Mouse (Mus musculus): ENCODE measurements at regions not wholly inside any gene's neighbourhood (a gene's known extent, or its start where the extent isn't known, plus 50 kb on each side); places are given as distances from the start of the nearest gene placed in this dataset.

DNA sequence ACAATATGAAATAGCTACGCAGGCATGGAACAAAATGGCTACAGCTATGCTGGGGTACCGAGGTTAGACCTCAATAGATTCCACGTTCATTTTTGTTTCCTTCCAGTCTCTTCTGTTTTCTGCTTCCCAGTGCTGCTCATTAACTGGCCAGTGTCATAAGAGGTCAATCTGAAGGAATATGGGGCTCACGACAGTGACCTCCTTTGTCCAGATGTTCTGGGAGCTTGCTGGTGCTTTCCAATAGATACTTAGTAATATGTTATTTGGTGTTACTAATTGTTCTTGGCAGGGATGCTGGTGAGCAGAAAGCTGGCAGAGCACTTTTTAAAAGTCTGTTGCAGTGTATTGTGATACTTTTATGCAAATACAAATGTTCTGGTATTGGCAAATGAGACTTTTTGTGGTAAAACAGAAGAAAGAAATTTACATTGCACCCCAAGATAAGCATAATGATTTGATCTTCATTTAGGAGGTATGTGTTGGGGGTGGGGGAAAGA, 95.8 kb upstream of the Arg1 start:
- Histone ChIP-seq H3K4me1 (replicated peaks) (no peaks in the 10 kb centered on the region), H3K27me3 (no peaks in the 10 kb centered on the region), H3K4me3 (no peak overlapping the region), H3K27ac (no peak overlapping the region; the same call in 1 of the 2 replicates), H3K4me2 (no peak overlapping the region), H3K9me3 (peaks cover 8% of the 10 kb centered on the region; the same call in 1 of the 2 replicates), H3K9ac (no peak overlapping the region), H3K36me3 (no peaks in the 10 kb centered on the region)
- WGBS: 75% methylated on average over 4 of the region's 4 CpGs
- no peak for ATAC-seq (ENCODE audit: low FRiP score)

DNA sequence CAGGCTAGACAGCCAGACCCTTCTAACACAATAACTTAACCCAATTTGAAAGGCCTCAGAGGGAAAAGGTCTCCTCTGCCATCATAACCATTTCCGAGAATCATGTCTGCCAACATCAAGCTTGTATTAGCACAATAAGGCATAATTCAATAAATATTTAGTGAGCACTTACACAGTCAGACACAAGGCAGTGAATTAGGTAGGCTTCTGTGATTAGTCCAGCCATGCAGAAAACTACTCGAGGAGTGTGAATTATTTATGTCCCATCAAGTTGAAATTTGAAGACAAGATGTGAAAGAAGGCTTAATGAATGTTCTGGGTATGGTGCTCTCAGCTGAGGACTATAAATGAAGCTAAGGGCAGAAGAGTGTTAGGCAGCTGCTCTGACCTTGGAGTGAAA, 91.7 kb upstream of the Arg1 start:
- Histone ChIP-seq H3K9me3 (0 out of 2 replicates have a peak, but pooled peaks cover 3% of the 10 kb centered on the region), H3K36me3 (no peaks in the 10 kb centered on the region), H3K27ac (no peak overlapping the region), H3K27me3 (no peaks in the 10 kb centered on the region), H3K4me1 (replicated peaks) (no peaks in the 10 kb centered on the region), H3K4me3 (no peak overlapping the region), H3K4me2 (no peak overlapping the region), H3K9ac (no peak overlapping the region)
- no peak for ATAC-seq (ENCODE audit: low FRiP score)
- 48% methylated on average over 2 of the region's 2 CpGs for WGBS

DNA sequence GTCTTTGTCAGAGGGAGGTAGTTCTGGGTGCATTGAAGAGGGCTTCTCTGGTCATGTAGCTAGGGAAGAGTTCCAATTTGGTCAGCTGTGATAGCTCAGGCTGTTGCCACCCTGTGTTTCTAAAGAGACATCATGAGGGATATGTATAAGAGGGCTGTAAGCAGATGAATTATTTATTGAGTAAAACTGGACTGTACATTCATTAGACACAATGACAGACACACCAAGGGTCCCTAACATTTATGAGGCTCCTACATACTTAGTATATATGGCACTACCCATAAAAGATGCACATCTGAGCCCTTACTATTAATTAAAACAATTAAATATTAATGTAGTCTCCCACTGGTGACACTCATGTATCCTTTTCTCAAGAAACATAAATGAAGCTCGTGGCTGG, 90.6 kb upstream of the Arg1 start:
- H3K36me3 ChIP-seq: no peaks in the 10 kb centered on the region
- no peak for ATAC-seq (ENCODE audit: low FRiP score)
- 0 out of 2 replicates have a peak, but pooled peaks cover 3% of the 10 kb centered on the region for H3K9me3 ChIP-seq
- WGBS: 52% methylated on average over 1 of the region's 1 CpGs
- H3K9ac ChIP-seq: no peak overlapping the region
- H3K27me3 ChIP-seq: no peaks in the 10 kb centered on the region
- H3K27ac ChIP-seq: no peak overlapping the region
- no peaks in the 10 kb centered on the region for H3K4me1 ChIP-seq (replicated peaks)
- H3K4me3 ChIP-seq: no peak overlapping the region
- H3K4me2 ChIP-seq: no peak overlapping the region

DNA sequence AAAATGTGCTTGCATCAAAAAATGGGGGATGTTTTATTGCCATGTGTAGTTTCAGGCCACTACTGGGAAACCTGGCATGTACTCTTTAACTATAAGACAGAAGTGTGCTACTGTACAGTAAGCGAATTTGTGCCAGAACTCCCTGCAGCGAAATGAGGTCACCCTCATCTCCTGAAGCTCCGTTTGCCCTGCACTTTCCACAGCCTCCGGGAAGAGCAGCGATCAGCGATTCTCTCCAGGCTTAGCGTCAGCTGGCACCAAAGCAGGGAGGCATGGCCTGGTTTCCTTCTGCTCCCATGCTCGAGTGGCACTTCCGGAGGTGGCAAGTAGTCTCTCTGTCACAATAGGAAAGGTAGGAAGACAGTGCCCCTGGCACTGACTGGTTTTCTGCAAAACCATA, 88.8 kb upstream of the Arg1 start:
- 0 out of 2 replicates have a peak, but pooled peaks cover 3% of the 10 kb centered on the region for H3K9me3 ChIP-seq
- no peak overlapping the region for H3K27ac ChIP-seq
- no peaks in the 10 kb centered on the region for H3K27me3 ChIP-seq
- H3K4me1 ChIP-seq (replicated peaks): no peaks in the 10 kb centered on the region
- H3K9ac ChIP-seq: no peak overlapping the region
- ATAC-seq (ENCODE audit: low FRiP score): no peak
- WGBS: 75% methylated on average over 9 of the region's 9 CpGs
- H3K36me3 ChIP-seq: no peaks in the 10 kb centered on the region
- no peak overlapping the region for H3K4me2 ChIP-seq
- no peak overlapping the region for H3K4me3 ChIP-seq

DNA sequence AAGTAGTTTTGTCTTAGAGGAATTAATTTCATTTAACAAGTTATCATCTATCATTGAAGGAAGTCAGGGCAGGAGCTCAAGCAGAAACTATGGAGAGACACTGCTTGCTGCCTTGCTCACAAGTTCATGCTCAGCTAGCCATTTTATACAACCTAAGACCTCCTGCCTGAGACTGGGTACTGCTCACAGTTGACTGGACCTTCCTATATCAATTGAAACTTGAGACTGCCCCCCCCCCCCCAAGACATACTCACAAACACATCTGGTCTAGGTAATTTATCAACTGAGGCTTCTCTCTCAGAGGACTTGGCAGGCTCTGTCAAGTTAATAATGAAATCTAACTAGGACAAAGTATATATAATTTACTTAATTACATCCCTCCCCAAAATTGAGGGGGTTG, 84.8 kb upstream of the Arg1 start:
- H3K9ac ChIP-seq: no peak overlapping the region
- H3K4me1 ChIP-seq (replicated peaks): no peaks in the 10 kb centered on the region
- H3K27me3 ChIP-seq: no peaks in the 10 kb centered on the region
- H3K4me2 ChIP-seq: no peak overlapping the region
- no peak overlapping the region for H3K27ac ChIP-seq
- no peak for ATAC-seq (ENCODE audit: low FRiP score)
- H3K4me3 ChIP-seq: no peak overlapping the region
- H3K36me3 ChIP-seq: no peaks in the 10 kb centered on the region
- H3K9me3 ChIP-seq: no peaks in the 10 kb centered on the region

DNA sequence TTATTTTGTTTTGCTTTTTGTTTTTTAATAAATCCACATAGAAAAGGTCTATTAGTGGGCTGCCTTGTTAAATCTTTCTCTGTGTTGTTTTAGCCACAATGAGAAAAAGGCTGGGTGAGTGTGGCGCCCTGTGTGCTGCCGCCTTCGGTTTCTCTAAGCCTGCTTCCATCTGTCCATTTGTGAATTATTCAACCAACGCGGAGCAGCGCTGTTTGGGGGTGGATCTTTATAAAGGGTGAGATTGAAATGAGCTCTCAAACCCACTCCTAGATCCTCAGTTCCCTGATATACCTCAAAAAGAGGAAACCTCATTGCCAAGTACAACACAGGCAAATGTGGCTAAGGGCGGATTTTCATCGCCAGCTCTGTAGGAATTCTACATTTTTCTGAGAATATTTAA, 74.0 kb upstream of the Arg1 start:
- no peak for ATAC-seq (ENCODE audit: low FRiP score)
- no peak overlapping the region for H3K9ac ChIP-seq
- no peak overlapping the region for H3K4me3 ChIP-seq
- no peak overlapping the region for H3K4me2 ChIP-seq
- H3K9me3 ChIP-seq: no peaks in the 10 kb centered on the region
- 81% methylated on average over 8 of the region's 8 CpGs for WGBS
- no peaks in the 10 kb centered on the region for H3K4me1 ChIP-seq (replicated peaks)
- H3K36me3 ChIP-seq: no peaks in the 10 kb centered on the region
- no peaks in the 10 kb centered on the region for H3K27me3 ChIP-seq
- H3K27ac ChIP-seq: no peak overlapping the region

DNA sequence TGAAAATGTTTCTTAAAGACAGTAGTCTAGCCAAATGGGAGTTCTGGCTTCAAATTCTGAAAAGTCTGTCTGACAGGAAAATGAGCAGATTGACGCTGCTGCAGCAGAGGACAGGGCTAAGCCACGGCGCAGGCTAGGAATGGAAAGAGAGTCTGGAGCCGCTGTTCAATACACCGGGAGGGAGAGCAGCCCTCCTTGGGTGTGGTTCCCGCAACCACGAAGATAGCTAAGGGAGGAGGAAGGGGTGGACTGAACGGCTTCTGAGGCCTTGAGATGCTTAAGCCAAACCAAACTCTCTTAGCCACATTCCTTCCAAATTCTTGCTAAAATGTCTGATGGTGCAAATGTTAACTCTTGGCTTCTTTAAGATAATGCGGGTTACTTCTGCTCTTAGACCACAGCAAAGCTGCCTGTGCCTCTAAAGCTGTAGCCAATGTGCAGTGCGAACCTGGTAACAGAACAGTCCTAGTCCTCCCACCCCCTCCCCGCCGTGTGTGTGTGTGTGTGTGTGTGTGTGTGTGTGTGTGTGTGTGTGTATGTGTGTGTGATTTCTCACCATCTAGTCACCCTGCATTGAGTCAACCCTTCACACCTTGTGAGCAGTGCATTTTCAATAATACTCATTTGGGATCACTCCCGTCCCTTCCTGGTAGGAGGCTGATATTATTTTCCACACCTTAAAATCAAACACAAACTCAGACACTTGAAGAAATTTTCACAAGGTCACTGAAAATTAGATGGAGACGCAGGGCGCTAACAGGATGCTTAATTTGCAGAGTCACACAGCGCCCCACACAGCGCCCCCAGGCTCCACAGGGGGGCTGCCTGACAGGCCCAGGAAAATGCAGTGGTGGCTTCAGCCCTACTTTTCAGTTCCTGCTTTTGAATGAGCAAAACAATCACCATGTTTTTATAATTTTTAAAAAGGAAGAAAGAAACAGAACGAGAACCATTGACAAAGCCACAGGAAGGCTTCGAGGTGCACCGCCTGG, 73.2 kb upstream of the Arg1 start:
- Histone ChIP-seq H3K36me3 (no peaks in the 10 kb centered on the region), H3K27ac (no peak overlapping the region), H3K4me1 (replicated peaks) (no peaks in the 10 kb centered on the region), H3K9ac (no peak overlapping the region), H3K4me2 (no peak overlapping the region), H3K9me3 (no peaks in the 10 kb centered on the region), H3K27me3 (no peaks in the 10 kb centered on the region), H3K4me3 (no peak overlapping the region)
- WGBS: 77% methylated on average over 20 of the region's 20 CpGs
- no peak for ATAC-seq (ENCODE audit: low FRiP score)

DNA sequence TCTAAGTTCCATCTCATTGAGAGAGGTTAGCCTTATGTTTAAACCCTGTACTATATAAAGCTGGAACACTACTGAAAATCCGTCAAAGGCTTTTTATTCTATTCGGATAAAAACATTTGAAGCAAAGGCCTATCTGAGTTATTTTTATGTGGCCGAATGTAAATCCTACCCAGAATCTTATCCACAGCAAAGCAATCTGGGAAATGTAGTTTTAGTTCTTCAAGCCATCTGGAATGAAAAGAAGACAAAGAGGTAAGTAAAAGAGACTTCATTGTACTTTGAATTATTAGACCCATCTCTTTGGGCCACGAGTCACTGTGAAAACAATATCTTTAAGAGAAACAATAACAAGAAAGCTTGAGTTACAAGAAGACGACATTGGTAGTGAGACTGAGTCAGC, 72.5 kb upstream of the Arg1 start:
- Histone ChIP-seq H3K9ac (no peak overlapping the region), H3K4me2 (no peak overlapping the region), H3K27me3 (no peaks in the 10 kb centered on the region), H3K4me1 (replicated peaks) (no peaks in the 10 kb centered on the region), H3K4me3 (no peak overlapping the region), H3K9me3 (no peaks in the 10 kb centered on the region), H3K36me3 (no peaks in the 10 kb centered on the region), H3K27ac (no peak overlapping the region)
- no peak for ATAC-seq (ENCODE audit: low FRiP score)
- 79% methylated on average over 5 of the region's 5 CpGs for WGBS

DNA sequence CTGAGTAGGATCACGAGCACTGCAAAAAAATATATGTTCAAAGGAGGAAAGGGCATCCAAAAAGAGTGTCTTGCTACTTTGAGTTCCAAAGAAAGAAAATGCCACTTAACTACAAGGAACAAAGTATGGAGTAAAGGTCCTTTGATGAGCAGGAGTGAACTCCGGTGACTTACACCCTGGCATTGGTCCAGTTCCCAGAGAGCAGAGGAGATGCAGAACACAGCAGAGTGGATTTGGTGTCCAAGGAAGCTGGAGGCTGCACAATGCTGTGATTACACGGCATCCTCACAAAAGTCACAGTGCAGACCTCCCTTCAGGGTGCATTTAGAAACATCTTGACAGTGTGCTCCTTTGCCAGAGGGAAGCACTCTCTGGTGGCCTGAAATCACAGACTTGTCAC, 70.4 kb upstream of the Arg1 start:
- no peak for ATAC-seq (ENCODE audit: low FRiP score)

DNA sequence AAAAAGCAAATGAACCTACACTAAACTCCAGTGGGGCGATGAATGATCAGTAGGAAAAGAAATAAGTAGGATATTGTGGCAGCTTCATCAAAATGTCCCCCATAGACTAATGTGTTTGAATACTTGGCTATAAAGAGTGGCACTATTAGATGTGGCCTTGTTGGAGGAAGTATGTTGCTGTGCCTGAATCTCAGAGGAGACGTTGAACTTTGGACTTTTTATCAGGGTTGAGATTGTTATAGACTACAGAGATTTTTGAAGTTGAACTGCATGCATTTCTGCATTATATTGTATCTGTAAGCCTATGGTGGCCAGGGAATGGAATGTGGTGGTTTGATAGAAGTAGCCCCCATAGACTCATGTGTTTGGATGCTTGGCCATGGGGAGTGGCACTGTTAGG, 68.5 kb upstream of the Arg1 start:
- no peak for ATAC-seq (ENCODE audit: low FRiP score)
- Histone ChIP-seq H3K4me2 (no peak overlapping the region), H3K4me3 (no peak overlapping the region), H3K9ac (no peak overlapping the region), H3K27me3 (no peaks in the 10 kb centered on the region), H3K36me3 (no peaks in the 10 kb centered on the region), H3K27ac (no peak overlapping the region), H3K4me1 (replicated peaks) (no peaks in the 10 kb centered on the region), H3K9me3 (no peaks in the 10 kb centered on the region)
- 95% methylated on average over 2 of the region's 2 CpGs for WGBS

More for the DNA sequence above, 70.4 kb upstream of the Arg1 start:
- Histone ChIP-seq H3K9me3 (no peaks in the 10 kb centered on the region), H3K27ac (no peak overlapping the region), H3K27me3 (no peaks in the 10 kb centered on the region), H3K36me3 (no peaks in the 10 kb centered on the region), H3K4me3 (no peak overlapping the region), H3K4me1 (replicated peaks) (no peaks in the 10 kb centered on the region), H3K4me2 (no peak overlapping the region), H3K9ac (no peak overlapping the region)
- 74% methylated on average over 3 of the region's 3 CpGs for WGBS

DNA sequence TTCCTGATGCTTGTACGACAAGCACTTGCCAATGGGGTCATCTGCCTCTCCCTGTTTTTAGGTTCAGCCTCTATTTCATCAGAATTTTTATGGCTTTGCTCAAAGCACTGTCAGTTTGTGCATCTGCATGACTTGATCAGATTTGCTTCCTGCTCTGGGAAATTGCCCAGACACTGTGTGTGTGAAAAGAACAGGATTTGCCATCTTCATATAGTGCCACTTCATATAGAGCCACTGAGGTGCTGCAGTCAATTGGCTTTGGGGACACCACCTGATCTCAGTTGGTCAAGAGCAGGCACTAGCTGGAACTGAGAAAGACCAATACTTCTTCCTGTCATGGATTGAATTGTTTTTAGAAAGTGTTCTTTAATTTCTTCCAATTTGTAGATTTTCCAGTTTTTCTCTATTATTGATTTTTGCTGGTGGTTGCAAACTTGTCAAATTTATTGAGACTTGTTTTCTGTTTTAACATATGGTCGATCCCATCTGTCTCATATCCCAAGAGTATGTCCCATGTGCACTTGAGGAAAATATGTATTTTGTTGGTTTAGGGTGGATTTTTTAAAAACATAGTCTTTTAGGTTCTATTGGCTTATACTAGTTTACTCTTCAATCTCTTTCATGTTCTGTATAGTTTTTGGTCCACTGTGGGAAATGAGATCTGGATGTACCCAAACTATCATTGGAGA, 62.8 kb upstream of the Arg1 start:
- Histone ChIP-seq H3K9ac (no peak overlapping the region), H3K9me3 (no peaks in the 10 kb centered on the region), H3K27ac (no peak overlapping the region), H3K4me2 (no peak overlapping the region), H3K36me3 (no peaks in the 10 kb centered on the region), H3K4me1 (replicated peaks) (no peaks in the 10 kb centered on the region), H3K4me3 (no peak overlapping the region), H3K27me3 (no peaks in the 10 kb centered on the region)
- no peak for ATAC-seq (ENCODE audit: low FRiP score)
- WGBS: 92% methylated on average over 2 of the region's 2 CpGs

DNA sequence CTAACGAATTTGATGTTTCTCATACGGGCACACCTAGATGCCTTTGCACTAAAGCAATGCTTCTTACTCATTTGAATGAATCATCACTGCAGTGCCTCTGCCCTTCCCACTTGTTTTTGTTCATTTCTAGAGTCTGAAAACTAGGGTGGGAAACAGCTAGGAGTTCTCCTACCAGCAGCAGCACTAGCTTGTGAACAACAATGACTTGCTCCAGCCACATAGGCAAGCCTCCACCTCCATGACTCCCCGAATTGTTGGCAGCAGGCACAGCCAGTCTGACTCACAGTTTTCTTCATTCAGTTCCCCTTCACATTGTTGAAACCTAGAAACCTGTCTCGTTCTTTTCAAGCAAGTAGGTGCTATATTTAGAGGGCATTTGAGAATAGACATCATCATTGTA, 57.5 kb upstream of the Arg1 start:
- no peak overlapping the region for H3K27ac ChIP-seq
- WGBS: 89% methylated on average over 4 of the region's 4 CpGs
- H3K4me2 ChIP-seq: no peak overlapping the region
- ATAC-seq (ENCODE audit: low FRiP score): no peak
- H3K9ac ChIP-seq: no peak overlapping the region
- no peak overlapping the region for H3K4me3 ChIP-seq
- H3K4me1 ChIP-seq (replicated peaks): no peaks in the 10 kb centered on the region
- H3K27me3 ChIP-seq: no peaks in the 10 kb centered on the region
- H3K9me3 ChIP-seq: no peaks in the 10 kb centered on the region; the same call in 1 of the 2 replicates
- H3K36me3 ChIP-seq: no peaks in the 10 kb centered on the region

All from hindbrain, embryonic 13.5 days (tissue).